Mouse (Mus musculus) kidney, adult 2 months (tissue): ENCODE data around the gene Apoa1. TPM values are rescaled to one million over a fixed set of nuclear protein-coding genes. Genes with fewer than 3 reads are reported as not detected.

Source experiments
- DNase-seq: peaks from one replicate; pipeline ENCODE4 v3.0.0; 2021
- H3K27ac ChIP-seq: fragments of 200-500 bp; 2 replicates; pipeline ENCODE4 v1.5.1; 2012; ENCODE audit warnings: low read depth, low read length, control low read depth, inconsistent platforms; ENCODE audit not compliant: insufficient read depth
- H3K27me3 ChIP-seq: fragments of 200-500 bp; replicated peaks from 2 replicates; pipeline ENCODE4 v1.6.1; 2012; ENCODE audit warnings: mild to moderate bottlenecking, moderate library complexity, low read length, inconsistent platforms; ENCODE audit not compliant: control insufficient read depth, insufficient read depth
- H3K36me3 ChIP-seq: fragments of 200-500 bp; 2 replicates; pipeline ENCODE4 v1.6.1; 2012; ENCODE audit warnings: mild to moderate bottlenecking, moderate library complexity, low read length, inconsistent platforms; ENCODE audit not compliant: control insufficient read depth, insufficient read depth
- H3K4me1 ChIP-seq: fragments of 200-500 bp; 2 replicates; pipeline ENCODE4 v1.6.1; 2011; ENCODE audit warnings: low read length; ENCODE audit not compliant: control insufficient read depth, insufficient read depth
- H3K4me3 ChIP-seq: fragments of 200-500 bp; 2 replicates; pipeline ENCODE4 v1.5.1; 2011; ENCODE audit warnings: mild to moderate bottlenecking, low read depth, low read length, control low read depth; ENCODE audit not compliant: insufficient read depth
- CTCF ChIP-seq: fragments of 200-500 bp; conservative IDR thresholded peaks from 2 replicates; pipeline ENCODE4 v1.5.1; 2011; ENCODE audit warnings: low read depth, mild to moderate bottlenecking, control low read depth, low read length, moderate library complexity, mixed read lengths; ENCODE audit not compliant: insufficient read depth, insufficient read length
- POLR2A ChIP-seq: fragments of 200-500 bp; IDR thresholded peaks from one replicate; pipeline ENCODE4 v1.6.1; 2011; ENCODE audit warnings: low read depth, low read length, control low read depth
- WGBS: fragments of 180-500 bp; shearing (Covaris S2); methylation state at CpG from one replicate; pipeline ENCODE4 v1.1.7; 2018; 5-methylcytosine and 5-hydroxymethylcytosine counted together
- polyA plus RNA-seq: library from polyadenylated mRNA; depleted of rRNA; stranded (reverse); fragments of >200 nt; gene quantifications from 2 replicates; pipeline ENCODE4 v1.2.3, GENCODE M21; 2012

Apoa1 gene
- polyA plus RNA-seq, 1 experiment: 1.0 TPM

GRCm38 (mm10) chr9:46238850-46239249, 10.5 kb downstream of the Apoa1 start:
- no peaks in the 10 kb centered on the region for H3K36me3 ChIP-seq
- no peaks in the 10 kb centered on the region for H3K27me3 ChIP-seq
- no peak for DNase-seq
- H3K4me1 ChIP-seq: 0 out of 2 replicates have a peak, but pooled peaks cover 6% of the 10 kb centered on the region
- TF ChIP-seq POLR2A: no peak
- no peak for TF ChIP-seq CTCF
- no peak overlapping the region for H3K4me3 ChIP-seq
- H3K27ac ChIP-seq: no peak overlapping the region
- WGBS: 83% methylated on average over 7 of the region's 7 CpGs

- H3K36me3 ChIP-seq: no peaks in the 10 kb centered on the region
- H3K4me3 ChIP-seq: no peak within 1 kb of the TSS
- no peak within 1 kb of the TSS for H3K27ac ChIP-seq
- no peaks in the 10 kb centered on the region for H3K27me3 ChIP-seq
- TF ChIP-seq CTCF: no peak
- no peak for TF ChIP-seq POLR2A
- H3K4me1 ChIP-seq: 0 out of 2 replicates have a peak, but pooled peaks cover 2% of the 10 kb centered on the region
- DNase-seq: peak; percentile 75
- WGBS: 62% methylated on average over 7 of the region's 7 CpGs
These were observed 12.3 kb downstream of the Apoa1 start, which contains the start of gene Apoa4 for GRCm38 (mm10) chr9:46240526-46241153. Gene Apoa4 (plus strand): TSS chr9:46240696.

- H3K27me3 ChIP-seq: no peaks in the 10 kb centered on the region
- no peaks in the 10 kb centered on the region for H3K4me1 ChIP-seq
- no peak overlapping the region for H3K27ac ChIP-seq
- TF ChIP-seq CTCF: no peak
- no peak for TF ChIP-seq POLR2A
- DNase-seq: no peak
- WGBS: 73% methylated on average over 2 of the region's 2 CpGs
- no peak overlapping the region for H3K4me3 ChIP-seq
- no peaks in the 10 kb centered on the region for H3K36me3 ChIP-seq
These were observed 13.4 kb downstream of the Apoa1 start for GRCm38 (mm10) chr9:46241818-46242217.

GRCm38 (mm10) chr9:46243122-46243521, 14.7 kb downstream of the Apoa1 start:
- WGBS: 71% methylated on average over 4 of the region's 4 CpGs
- H3K4me1 ChIP-seq: no peaks in the 10 kb centered on the region
- H3K4me3 ChIP-seq: no peak overlapping the region
- H3K27me3 ChIP-seq: no peaks in the 10 kb centered on the region
- H3K36me3 ChIP-seq: no peaks in the 10 kb centered on the region
- TF ChIP-seq POLR2A (no peak), CTCF (no peak)
- no peak for DNase-seq
- no peak overlapping the region for H3K27ac ChIP-seq

GRCm38 (mm10) chr9:46243584-46243983, 15.2 kb downstream of the Apoa1 start:
- Histone ChIP-seq H3K4me1 (no peaks in the 10 kb centered on the region), H3K27ac (no peak overlapping the region), H3K27me3 (no peaks in the 10 kb centered on the region), H3K4me3 (no peak overlapping the region), H3K36me3 (no peaks in the 10 kb centered on the region)
- no peak for DNase-seq
- 65% methylated on average over 8 of the region's 8 CpGs for WGBS
- TF ChIP-seq CTCF (no peak), POLR2A (no peak)

- 26% methylated on average over 11 of the region's 11 CpGs for WGBS
- no peaks in the 10 kb centered on the region for H3K36me3 ChIP-seq
- no peak overlapping the region for H3K27ac ChIP-seq
- no peak overlapping the region for H3K4me3 ChIP-seq
- DNase-seq: peak; percentile 76
- TF ChIP-seq CTCF (peak; percentile 95), POLR2A (no peak)
- H3K4me1 ChIP-seq: no peaks in the 10 kb centered on the region
- H3K27me3 ChIP-seq: no peaks in the 10 kb centered on the region
These were observed 18.5 kb downstream of the Apoa1 start for GRCm38 (mm10) chr9:46246752-46247324.

- WGBS: 89% methylated on average over 7 of the region's 7 CpGs
- H3K4me3 ChIP-seq: no peak overlapping the region
- no peaks in the 10 kb centered on the region for H3K36me3 ChIP-seq
- TF ChIP-seq POLR2A (no peak), CTCF (no peak)
- peak; percentile 20 for DNase-seq
- no peaks in the 10 kb centered on the region for H3K27me3 ChIP-seq
- H3K27ac ChIP-seq: no peak overlapping the region
- H3K4me1 ChIP-seq: no peaks in the 10 kb centered on the region
These were observed 27.8 kb downstream of the Apoa1 start for GRCm38 (mm10) chr9:46256177-46256576.
